Mouse (Mus musculus): ENCODE data around the gene Epc2. TPM values are rescaled to one million over a fixed set of nuclear protein-coding genes. Genes with fewer than 3 reads are reported as not detected.
"Not testable (repeated sequence)": the region's sequence is repeated elsewhere in the genome, so short reads cannot be mapped to it uniquely, and the experiment has no call there.

Epc2 gene
- polyA plus RNA-seq, 1 experiment from 2014 or later: 3.7 TPM

GRCm38 (mm10) chr2:49501435-49501834, 50.1 kb downstream of the Epc2 start:
- Histone ChIP-seq H3K36me3 (ENCODE audit: control insufficient read depth, insufficient read depth) (no peaks in the 10 kb centered on the region), H3K4me1 (replicated peaks; ENCODE audit: control insufficient read depth, insufficient read depth, low read length) (no peaks in the 10 kb centered on the region), H3K9me3 (ENCODE audit: control insufficient read depth) (no peaks in the 10 kb centered on the region), H3K9ac (ENCODE audit: low read depth, low read length) (no peak overlapping the region), H3K4me2 (replicated peaks; ENCODE audit: low read depth) (no peak overlapping the region), H3K27ac (ENCODE audit: low read depth, low read length) (no peak overlapping the region), H3K27me3 (replicated peaks; ENCODE audit: control insufficient read depth, insufficient read depth, low read length) (no peaks in the 10 kb centered on the region), H3K4me3 (ENCODE audit: low read depth, low read length) (no peak overlapping the region)
- ATAC-seq: no peak
- WGBS: 36% methylated on average over 4 of the region's 4 CpGs
- TF ChIP-seq CTCF (IDR thresholded peaks at IDR 0.05; ENCODE audit: low read depth): no peak

GRCm38 (mm10) chr2:49503596-49503995, 52.3 kb downstream of the Epc2 start:
- no peak for TF ChIP-seq CTCF (IDR thresholded peaks at IDR 0.05; ENCODE audit: low read depth)

GRCm38 (mm10) chr2:49505151-49505550, 53.9 kb downstream of the Epc2 start:
- not testable (repeated sequence) for H3K4me3 ChIP-seq (ENCODE audit: low read depth, low read length); H3K4me1 ChIP-seq (replicated peaks; ENCODE audit: control insufficient read depth, insufficient read depth, low read length); H3K27ac ChIP-seq (ENCODE audit: low read depth, low read length); H3K36me3 ChIP-seq (ENCODE audit: control insufficient read depth, insufficient read depth); H3K9me3 ChIP-seq (ENCODE audit: control insufficient read depth); H3K4me2 ChIP-seq (replicated peaks; ENCODE audit: low read depth); H3K9ac ChIP-seq (ENCODE audit: low read depth, low read length); ATAC-seq; H3K27me3 ChIP-seq (replicated peaks; ENCODE audit: control insufficient read depth, insufficient read depth, low read length)
- 78% methylated on average over 1 of the region's 1 CpGs for WGBS

More at GRCm38 (mm10) chr2:49503596-49503995, 52.3 kb downstream of the Epc2 start:
- ATAC-seq: no peak
- Histone ChIP-seq H3K4me3 (ENCODE audit: low read depth, low read length) (no peak overlapping the region), H3K36me3 (ENCODE audit: control insufficient read depth, insufficient read depth) (no peaks in the 10 kb centered on the region), H3K9me3 (ENCODE audit: control insufficient read depth) (no peaks in the 10 kb centered on the region), H3K4me2 (replicated peaks; ENCODE audit: low read depth) (no peak overlapping the region), H3K27me3 (replicated peaks; ENCODE audit: control insufficient read depth, insufficient read depth, low read length) (no peaks in the 10 kb centered on the region), H3K27ac (ENCODE audit: low read depth, low read length) (no peak overlapping the region), H3K9ac (ENCODE audit: low read depth, low read length) (no peak overlapping the region), H3K4me1 (replicated peaks; ENCODE audit: control insufficient read depth, insufficient read depth, low read length) (no peaks in the 10 kb centered on the region)
- WGBS: 44% methylated on average over 3 of the region's 3 CpGs

- Histone ChIP-seq H3K36me3 (ENCODE audit: control insufficient read depth, insufficient read depth) (no peaks in the 10 kb centered on the region), H3K9ac (ENCODE audit: low read depth, low read length) (no peak overlapping the region), H3K27me3 (replicated peaks; ENCODE audit: control insufficient read depth, insufficient read depth, low read length) (no peaks in the 10 kb centered on the region), H3K4me3 (ENCODE audit: low read depth, low read length) (no peak overlapping the region), H3K9me3 (ENCODE audit: control insufficient read depth) (no peaks in the 10 kb centered on the region), H3K4me1 (replicated peaks; ENCODE audit: control insufficient read depth, insufficient read depth, low read length) (no peaks in the 10 kb centered on the region), H3K4me2 (replicated peaks; ENCODE audit: low read depth) (no peak overlapping the region), H3K27ac (ENCODE audit: low read depth, low read length) (no peak overlapping the region)
- no peak for TF ChIP-seq CTCF (IDR thresholded peaks at IDR 0.05; ENCODE audit: low read depth)
- ATAC-seq: no peak
- WGBS: 44% methylated on average over 1 of the region's 1 CpGs
Observed at GRCm38 (mm10) chr2:49510832-49511231, 59.5 kb downstream of the Epc2 start.

GRCm38 (mm10) chr2:49516011-49516410, 64.7 kb downstream of the Epc2 start:
- WGBS: 75% methylated on average over 2 of the region's 2 CpGs
- no peaks in the 10 kb centered on the region for H3K4me1 ChIP-seq (replicated peaks; ENCODE audit: control insufficient read depth, insufficient read depth, low read length)
- TF ChIP-seq CTCF (IDR thresholded peaks at IDR 0.05; ENCODE audit: low read depth): no peak

GRCm38 (mm10) chr2:49520409-49520808, 69.1 kb downstream of the Epc2 start:
- no peak overlapping the region for H3K4me3 ChIP-seq (ENCODE audit: low read depth, low read length)
- H3K9ac ChIP-seq (ENCODE audit: low read depth, low read length): no peak overlapping the region
- no peaks in the 10 kb centered on the region for H3K9me3 ChIP-seq (ENCODE audit: control insufficient read depth)
- no peaks in the 10 kb centered on the region for H3K27me3 ChIP-seq (replicated peaks; ENCODE audit: control insufficient read depth, insufficient read depth, low read length)
- ATAC-seq: no peak
- no peak overlapping the region for H3K27ac ChIP-seq (ENCODE audit: low read depth, low read length)
- no peak for TF ChIP-seq CTCF (IDR thresholded peaks at IDR 0.05; ENCODE audit: low read depth)
- no peaks in the 10 kb centered on the region for H3K36me3 ChIP-seq (ENCODE audit: control insufficient read depth, insufficient read depth)
- H3K4me2 ChIP-seq (replicated peaks; ENCODE audit: low read depth): no peak overlapping the region
- 87% methylated on average over 2 of the region's 2 CpGs for WGBS
- H3K4me1 ChIP-seq (replicated peaks; ENCODE audit: control insufficient read depth, insufficient read depth, low read length): no peaks in the 10 kb centered on the region

More at GRCm38 (mm10) chr2:49516011-49516410, 64.7 kb downstream of the Epc2 start:
- Histone ChIP-seq H3K36me3 (ENCODE audit: control insufficient read depth, insufficient read depth) (no peaks in the 10 kb centered on the region), H3K9me3 (ENCODE audit: control insufficient read depth) (no peaks in the 10 kb centered on the region), H3K9ac (ENCODE audit: low read depth, low read length) (no peak overlapping the region), H3K4me3 (ENCODE audit: low read depth, low read length) (no peak overlapping the region), H3K4me2 (replicated peaks; ENCODE audit: low read depth) (no peak overlapping the region), H3K27ac (ENCODE audit: low read depth, low read length) (no peak overlapping the region), H3K27me3 (replicated peaks; ENCODE audit: control insufficient read depth, insufficient read depth, low read length) (no peaks in the 10 kb centered on the region)
- ATAC-seq: no peak

GRCm38 (mm10) chr2:49520989-49521388, 69.7 kb downstream of the Epc2 start:
- ATAC-seq: no peak
- no peaks in the 10 kb centered on the region for H3K9me3 ChIP-seq (ENCODE audit: control insufficient read depth)

More at GRCm38 (mm10) chr2:49520989-49521388, 69.7 kb downstream of the Epc2 start:
- Histone ChIP-seq H3K27ac (ENCODE audit: low read depth, low read length) (no peak overlapping the region), H3K9ac (ENCODE audit: low read depth, low read length) (no peak overlapping the region), H3K36me3 (ENCODE audit: control insufficient read depth, insufficient read depth) (no peaks in the 10 kb centered on the region), H3K4me3 (ENCODE audit: low read depth, low read length) (no peak overlapping the region), H3K4me1 (replicated peaks; ENCODE audit: control insufficient read depth, insufficient read depth, low read length) (no peaks in the 10 kb centered on the region), H3K27me3 (replicated peaks; ENCODE audit: control insufficient read depth, insufficient read depth, low read length) (no peaks in the 10 kb centered on the region), H3K4me2 (replicated peaks; ENCODE audit: low read depth) (no peak overlapping the region)
- WGBS: 68% methylated on average over 1 of the region's 1 CpGs
- TF ChIP-seq CTCF (IDR thresholded peaks at IDR 0.05; ENCODE audit: low read depth): no peak
